Mouse (Mus musculus): ENCODE data around the gene Timm10b. TPM values are rescaled to one million over a fixed set of nuclear protein-coding genes. Genes with fewer than 3 reads are reported as not detected.
A peak's percentile ranks its signal among the peaks of the same experiment; 100 is the strongest.

Gene Timm10b
- 10 to 100 TPM; 60.1 to 69.7 (median 65.5) TPM for total RNA-seq (2022)

DNA sequence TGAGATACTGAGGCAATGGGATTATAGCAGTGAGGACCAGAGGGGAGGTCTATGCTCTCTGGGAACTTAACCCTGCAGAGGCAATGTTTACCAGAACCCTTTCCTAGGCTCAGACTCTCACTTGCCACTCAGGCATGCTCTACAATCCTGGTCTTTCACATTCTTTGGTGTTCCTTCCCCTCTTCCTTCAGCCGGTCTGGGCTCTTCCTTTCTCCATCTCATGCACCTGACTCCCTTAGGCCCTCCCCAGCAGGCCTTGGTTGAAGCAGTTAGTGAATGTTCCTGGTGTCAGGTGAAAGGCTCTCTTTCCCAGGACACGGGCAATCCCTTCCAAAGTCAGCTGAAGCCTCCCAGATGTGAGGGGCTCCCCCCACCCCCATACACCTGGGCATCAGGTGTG is at the start of gene Timm10b:
Gene Timm10b, plus strand, starts transcription at position 301 of the 400 bp plus-strand sequence.
- no peak for DNase-seq (ENCODE audit: low spot score in 2 of 2)

DNA sequence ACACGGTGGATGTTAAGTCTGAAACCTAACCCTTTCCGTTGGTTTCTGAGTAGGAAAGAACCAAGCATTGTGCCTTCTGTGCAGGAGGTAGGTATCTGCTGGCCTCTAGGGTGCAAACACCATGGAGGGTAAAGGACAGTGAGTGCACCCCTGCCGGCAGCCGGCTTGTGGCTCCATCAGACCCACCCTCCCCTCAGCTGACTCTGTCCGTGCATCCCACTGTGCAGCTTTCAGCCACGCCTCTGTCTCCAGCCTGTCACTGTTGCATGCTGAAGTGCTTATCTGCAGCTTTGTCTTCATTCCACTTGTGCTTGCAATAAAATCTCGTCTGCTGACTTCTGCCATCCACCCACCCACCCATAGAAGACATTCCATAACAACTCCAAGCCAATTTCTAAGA is 49.8 kb upstream of the Timm10b start:
- no peak for DNase-seq (ENCODE audit: low spot score in 2 of 2)

DNA sequence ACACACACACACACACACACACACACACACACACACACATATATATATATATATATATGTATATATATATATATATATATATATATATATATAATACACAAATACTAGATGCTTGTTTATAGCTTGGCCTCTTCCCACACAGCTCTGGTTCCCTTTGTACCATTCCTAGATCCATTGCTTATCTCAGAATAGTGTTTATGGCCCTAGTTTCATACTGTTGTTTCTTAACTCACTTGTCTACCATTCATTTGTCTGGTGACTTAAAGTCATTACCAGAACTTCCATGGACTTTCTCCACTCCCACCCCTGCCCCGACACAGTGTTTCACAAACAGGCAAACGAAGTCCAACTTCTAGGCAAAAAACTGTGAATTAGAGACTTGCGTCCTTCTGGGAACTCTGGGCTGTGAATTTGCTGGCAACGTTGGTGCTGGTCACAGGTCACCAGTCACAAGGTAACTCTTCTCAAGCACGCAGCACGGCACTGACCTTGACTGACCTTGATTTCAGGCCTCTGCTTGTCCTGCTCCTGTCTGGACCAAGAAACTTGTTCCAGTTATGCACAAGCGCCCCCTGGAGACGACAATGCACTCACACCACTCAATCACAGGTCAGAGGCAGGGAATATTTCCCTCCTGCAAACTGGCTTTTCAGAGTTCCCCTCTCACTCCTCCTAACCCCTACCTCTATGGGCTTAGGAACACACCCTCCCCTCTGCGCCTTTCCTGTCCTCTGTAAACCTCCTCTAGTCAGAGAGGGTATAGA is 36.8 kb upstream of the Timm10b start:
- DNase-seq (ENCODE audit: low spot score in 2 of 2) = peak; percentile 42 to 70

DNA sequence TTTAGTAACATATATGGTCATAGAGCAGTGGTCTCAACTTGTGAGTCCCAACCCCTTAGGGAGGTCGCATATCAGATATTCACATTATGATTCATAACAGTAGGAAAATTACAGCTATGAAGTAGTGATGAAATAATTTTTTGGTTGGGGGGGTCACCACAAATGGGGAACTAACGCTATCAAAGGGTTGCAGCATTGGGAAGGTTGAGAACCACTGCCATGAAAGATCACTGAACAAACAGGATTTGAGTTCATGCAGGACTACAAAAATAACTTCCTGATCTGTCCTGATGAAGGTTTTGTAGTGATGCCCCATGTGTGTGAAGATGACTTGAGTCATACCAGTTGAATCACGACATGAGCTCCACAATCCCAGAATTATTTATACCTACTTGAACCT is 31.4 kb upstream of the Timm10b start:
- no peak for DNase-seq (ENCODE audit: low spot score in 2 of 2)

DNA sequence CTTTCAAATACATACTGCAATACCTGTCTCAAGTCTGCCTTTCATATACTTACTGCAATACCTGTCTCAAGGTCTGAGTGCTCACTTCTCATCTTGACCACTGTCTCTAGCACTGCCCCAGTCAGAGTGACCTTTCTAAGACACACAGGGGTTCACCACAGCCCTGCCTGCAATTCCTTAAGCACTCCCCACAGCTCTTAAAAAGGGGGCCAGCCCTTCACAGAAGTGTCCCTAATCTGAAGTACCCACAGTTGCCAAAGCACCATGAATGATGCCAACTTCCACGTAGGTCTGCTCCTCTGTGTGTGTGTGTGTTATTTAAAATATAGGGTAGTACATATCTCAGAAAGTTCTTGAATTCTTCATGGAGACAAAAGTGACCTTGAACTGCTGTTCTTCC is 28.1 kb upstream of the Timm10b start:
- no peak for DNase-seq (ENCODE audit: low spot score in 2 of 2)

DNA sequence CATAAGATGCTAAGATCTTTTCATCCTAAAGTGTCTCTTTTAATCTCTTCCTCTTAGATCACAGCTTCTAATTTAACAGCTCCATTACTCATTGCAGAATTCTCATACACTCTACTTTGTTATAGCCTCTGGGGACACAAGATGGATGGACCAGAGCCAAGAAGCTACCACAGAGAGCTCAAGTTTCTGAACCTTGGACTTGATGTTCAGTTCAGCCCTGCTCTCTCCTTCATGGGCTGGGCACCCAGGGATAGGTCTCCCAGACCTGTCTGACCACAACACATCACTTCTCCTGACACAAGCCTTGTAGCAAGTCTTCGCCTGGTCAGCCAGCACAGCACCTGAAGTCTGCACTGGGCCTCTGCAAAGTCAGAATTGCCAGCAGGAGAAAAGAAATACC is 25.5 kb upstream of the Timm10b start:
- no peak for DNase-seq (ENCODE audit: low spot score in 2 of 2)

DNA sequence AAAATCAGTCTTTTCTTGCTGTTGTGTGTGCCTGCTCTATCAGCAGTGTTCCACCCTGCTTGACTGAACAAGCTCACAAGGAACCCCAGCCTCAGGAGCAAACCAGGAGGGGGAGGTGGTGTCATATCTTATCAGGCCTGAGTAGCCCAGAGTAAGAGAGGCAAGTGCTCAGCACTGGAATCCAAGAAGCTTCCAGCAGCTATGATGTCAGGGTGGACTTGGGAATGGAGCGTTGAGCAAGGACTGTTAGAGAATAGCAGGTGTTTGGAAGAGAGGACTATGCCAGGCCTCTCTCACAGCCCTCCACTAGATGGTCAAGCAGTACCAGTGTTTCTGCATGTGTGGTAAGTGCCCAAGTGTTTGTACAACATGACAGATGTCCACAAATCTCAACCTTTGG is 24.1 kb upstream of the Timm10b start:
- DNase-seq (ENCODE audit: low spot score in 2 of 2) = no peak

DNA sequence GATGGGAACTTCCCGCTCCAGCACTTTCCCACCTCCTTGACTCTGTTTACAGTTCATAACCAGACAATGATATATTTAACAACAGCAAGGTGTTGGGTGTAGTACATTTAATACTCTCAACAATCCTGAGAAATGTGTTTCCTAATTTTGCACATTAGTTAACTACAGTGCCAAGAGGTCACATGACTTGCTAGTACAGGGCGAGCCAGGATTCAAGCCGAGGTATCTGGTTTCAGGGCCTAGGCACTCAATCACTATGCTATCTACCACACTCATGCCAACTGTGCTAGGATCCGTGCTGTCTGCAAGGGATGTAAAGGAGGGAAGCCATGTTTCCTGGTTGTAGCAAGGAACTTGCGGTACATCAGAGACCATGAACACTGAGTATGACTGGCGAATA is 23.3 kb upstream of the Timm10b start:
- DNase-seq (ENCODE audit: low spot score in 2 of 2) = no peak

DNA sequence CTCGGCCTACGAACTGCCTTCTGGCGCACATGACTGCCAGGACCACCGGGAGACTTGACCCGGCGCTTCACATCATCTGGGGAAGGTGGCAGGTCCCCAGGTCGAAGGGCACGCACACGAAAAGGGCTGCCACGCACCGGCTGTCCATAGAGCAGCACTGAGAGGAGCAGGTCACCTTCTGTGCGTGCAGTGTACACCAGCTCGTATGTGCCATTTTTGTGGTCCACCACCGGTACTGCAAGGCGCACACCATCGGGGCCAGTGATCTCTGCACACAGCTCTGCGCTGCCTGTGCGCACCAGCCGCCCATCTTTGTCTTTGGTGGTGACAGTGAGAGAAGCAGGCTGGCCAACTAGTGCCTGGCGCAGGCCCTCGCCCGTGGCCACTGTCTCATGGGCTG is 22.0 kb upstream of the Timm10b start:
- no peak for DNase-seq (ENCODE audit: low spot score in 2 of 2)

DNA sequence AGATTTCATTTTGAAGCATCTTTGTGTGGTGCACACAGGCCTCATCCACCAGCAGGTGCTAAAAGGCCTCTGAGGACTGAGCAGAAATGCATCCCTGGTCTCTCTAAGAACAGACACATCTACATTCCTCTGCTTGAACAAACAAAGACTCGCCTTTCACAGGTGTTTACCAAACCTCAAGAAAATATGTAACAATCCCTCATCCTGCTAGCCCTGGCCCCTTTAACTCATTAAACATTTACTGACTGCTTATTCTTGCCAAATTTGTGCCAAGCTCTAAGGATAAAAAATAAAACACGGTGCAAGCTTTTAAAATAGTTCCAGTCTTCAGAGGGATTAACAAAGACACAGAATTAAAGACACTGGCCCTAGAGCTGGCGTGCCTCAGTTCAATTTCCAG is 20.2 kb upstream of the Timm10b start:
- no peak for DNase-seq (ENCODE audit: low spot score in 2 of 2)

DNA sequence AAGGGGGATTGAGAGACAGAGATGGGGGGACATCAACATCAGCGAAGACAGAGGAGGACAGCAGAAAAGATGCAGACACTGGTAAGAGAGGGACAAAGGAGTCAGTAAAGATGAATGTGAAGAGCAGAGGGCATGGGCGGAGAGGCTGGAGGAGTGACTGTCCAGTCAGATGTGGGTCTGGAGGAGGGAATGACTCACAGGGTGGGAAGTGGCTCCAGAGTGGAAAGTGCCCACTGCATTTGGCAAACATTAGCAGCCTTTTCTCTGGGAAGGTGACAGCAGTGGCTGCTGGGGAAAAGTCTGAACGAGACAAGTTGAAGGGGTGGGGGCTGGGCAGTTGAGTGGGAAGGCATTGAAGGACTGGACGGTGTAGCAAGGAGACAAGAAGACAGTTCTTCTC is 18.8 kb upstream of the Timm10b start:
- DNase-seq (ENCODE audit: low spot score in 2 of 2) = no peak

DNA sequence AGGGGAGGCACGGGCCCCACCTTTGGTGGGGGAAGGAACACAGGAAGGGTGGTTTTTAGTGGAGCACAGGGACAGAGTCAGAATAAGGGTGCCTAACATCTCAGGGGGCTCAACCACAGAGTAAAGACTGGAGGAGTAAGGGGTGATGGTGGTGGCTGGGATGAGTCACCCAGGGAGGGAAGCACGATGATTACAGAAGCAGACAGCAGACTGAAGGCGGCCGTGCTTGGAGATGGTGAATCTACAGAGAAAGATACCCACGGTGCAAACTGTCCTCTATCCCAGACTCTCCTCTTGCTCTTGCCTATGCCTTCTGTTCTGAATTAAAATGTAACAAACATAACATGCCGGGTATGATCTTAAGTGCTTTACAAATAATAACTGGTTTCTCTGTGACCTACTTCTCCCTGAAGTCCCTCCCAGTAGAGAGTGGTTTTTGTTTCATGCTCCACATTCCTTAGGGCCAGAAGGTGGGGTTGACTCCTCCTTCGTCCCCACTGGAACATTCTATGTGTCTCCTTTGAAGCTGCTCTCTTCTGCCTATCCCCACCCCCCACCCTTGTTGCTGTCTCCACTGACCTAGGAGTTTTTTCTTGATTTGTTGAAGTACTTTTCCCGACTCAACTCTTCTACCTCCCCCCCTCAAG is 18.1 kb upstream of the Timm10b start:
- no peak for DNase-seq (ENCODE audit: low spot score in 2 of 2)

DNA sequence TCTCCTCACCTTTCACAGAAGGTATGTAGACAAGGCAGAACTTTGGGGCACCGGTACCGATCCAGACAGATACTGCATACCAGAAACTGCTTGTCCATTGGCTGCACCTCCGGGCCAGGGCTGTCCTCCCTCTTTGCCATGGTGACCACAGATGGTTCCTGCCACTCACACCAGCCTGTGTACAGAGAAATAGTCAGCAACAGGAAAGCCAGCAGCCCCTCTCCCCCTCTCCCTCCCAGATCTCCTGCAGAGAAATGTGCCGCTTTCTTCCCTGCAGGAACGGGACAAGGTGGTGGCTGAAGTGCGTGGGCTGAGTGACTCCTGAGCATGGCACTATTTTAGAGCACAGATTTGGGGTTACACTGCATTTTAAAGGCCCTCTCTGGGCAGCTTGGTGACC is 14.5 kb upstream of the Timm10b start:
- no peak for DNase-seq (ENCODE audit: low spot score in 2 of 2)

DNA sequence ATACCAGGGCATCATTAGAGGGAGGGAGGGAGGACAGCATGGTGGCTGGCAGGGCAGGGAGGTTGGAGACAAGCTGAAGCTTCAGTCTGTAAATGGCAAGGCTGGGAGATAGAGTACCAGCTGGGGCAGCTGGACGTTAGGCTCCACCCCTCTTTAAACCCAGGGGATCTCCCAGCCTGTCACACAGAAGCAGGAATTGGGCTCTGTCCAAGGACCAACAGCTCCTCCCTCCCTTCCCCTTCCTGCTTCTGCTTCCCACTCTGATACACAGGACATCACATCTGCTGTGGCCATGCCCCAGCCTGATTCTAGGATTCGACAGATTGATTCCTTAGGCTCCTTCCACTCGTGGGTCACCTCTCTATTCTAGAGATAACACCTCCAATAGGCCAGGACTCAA is 11.2 kb upstream of the Timm10b start:
- peak; percentile 49 to 62 for DNase-seq (ENCODE audit: low spot score in 2 of 2)

DNA sequence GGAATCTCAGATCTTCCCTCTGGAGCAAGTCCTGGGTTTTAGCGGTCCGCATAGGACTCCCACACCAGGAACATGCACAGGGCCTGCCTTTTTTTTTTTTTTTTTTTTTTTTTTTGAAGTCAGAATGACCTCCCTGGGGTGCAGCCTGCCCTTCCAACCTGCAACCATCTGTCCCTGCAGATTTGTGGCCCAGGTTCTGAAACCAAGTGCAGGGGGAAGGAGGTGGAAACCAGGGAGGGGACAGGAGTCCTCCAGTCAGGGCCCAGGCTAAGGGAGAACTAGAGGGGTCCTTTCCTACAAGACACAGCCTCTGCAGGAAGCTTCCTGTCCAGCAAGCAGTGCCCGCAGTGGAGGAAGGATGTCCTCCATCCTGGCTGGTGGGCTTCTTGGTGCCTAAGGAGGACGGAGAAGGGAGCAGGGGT is 7.3 kb upstream of the Timm10b start:
- DNase-seq (ENCODE audit: low spot score in 2 of 2) = no peak

DNA sequence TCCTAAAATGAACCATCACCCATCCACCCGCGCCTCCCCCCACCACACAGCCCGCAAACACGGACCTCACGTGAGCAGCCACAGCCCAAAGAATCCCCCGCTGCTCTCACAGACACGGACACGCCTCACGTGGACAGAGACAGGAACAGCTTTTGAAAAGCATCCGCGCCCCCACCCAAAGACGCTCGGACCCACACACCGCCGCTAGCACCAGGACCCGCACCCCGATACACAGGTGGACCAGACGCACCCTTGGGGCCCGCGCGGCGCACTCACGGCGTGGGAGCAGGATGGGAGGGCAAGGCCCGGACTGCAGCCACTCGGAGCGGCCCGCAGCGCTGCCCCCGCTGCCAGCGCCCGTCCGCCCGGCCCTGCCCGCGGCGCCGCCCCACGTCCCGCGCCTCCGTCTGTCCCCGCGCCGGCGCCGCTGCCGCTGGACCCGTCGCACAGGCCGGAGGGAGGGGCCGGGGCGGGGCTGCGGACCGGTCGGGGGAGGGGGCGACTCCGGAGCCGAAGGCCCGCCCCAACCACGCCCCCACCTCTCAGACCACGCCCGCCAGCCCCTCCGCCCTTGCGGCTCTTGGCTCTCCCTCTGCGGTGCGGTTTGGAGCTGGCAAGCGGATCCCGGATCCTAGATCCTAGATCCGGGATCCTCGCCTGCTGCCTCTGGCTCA is 6.6 kb upstream of the Timm10b start, which contains the start of gene Trim3:
Gene Trim3, minus strand, starts transcription at position 445 of the 674 bp plus-strand sequence.
- DNase-seq (ENCODE audit: low spot score in 2 of 2) = peak; percentile 86 to 88

DNA sequence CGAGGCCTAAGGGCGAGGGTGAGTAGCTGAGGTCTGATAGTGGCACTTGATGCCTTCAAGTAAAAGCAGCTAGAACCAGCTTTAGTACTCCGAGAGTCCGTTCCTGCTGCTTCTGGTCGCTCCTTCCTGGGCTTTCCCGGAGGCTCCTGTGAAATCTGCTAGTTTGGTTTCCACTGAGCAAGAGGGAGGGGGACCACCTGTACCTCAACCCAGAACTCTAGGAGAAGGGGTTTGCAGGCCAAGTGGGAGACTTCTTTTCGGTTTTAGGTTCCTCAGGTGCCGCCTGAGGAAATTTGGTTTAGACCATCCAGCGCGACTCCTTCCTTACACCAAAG is 6.1 kb upstream of the Timm10b start:
- no peak for DNase-seq (ENCODE audit: low spot score in 2 of 2)

DNA sequence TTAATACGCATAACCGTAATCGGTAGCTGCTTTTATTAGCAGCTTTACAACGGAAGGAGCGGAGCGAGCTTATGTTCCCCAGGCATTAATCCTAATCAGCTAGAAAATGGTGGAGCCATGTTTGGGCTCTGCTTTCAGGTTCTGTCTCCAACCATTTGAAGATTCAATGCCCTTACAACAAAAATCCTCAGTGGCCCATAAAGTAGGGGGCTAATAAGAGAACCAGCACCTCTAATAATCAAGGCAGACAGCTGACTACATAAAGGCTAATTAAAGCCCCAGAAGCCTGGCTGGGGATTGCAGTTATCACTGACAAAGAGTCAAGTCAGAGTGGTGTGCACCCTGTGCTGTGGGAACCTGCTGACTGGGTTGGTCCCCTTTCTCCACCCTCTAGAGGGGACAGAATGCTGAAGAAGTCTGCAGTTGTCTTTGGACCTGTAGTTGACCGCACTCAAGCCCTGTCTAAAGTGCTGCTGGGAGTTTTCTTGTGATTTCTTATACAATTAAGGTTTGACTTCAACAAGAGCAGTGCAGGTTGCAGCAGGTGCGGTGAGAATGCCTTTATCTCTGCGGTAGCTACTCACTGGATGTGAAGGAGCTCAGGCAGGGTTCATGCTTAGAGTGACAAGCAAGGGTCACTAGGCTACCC is 5.5 kb upstream of the Timm10b start:
- DNase-seq (ENCODE audit: low spot score in 2 of 2) = no peak

DNA sequence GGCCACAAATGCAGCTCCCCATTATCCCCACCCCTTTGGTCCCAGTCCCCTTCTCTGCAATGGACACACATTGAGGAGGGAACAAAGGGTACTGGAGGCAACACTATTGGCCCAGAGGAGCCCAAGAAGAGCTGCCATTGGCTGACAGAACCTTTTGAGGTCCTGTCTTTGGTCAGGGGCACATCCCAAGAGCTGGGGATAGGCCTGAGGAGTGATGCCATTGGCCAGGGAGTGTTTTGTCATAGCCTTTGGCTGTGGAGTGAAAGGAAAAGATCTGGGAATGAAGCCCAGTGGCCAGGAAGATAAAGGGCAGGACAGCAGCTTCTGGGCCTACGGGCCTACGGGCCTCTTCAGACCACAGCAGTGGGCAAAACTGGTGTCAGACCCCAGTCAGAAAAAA is 4.1 kb upstream of the Timm10b start:
- no peak for DNase-seq (ENCODE audit: low spot score in 2 of 2)

DNA sequence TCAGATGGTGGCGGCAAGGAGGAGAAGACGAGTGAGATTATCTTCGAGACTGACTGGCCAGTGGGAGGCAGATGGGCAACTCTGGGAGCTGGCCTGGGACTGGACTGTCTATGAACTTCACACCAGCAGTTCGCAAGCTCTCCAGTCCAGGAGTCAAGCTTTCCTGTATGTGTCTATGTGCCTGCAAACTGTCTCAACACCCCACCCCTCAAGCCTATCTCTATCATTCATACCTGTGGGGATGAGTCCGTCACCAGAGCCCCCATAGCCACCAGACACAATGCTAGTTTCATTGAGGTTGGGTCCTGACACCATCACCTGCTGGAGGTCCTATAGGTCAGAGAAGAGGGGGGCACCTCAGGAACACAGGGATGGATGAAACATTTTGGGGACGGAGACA is 1.1 kb upstream of the Timm10b start:
- DNase-seq (ENCODE audit: low spot score in 2 of 2) = no peak

DNA sequence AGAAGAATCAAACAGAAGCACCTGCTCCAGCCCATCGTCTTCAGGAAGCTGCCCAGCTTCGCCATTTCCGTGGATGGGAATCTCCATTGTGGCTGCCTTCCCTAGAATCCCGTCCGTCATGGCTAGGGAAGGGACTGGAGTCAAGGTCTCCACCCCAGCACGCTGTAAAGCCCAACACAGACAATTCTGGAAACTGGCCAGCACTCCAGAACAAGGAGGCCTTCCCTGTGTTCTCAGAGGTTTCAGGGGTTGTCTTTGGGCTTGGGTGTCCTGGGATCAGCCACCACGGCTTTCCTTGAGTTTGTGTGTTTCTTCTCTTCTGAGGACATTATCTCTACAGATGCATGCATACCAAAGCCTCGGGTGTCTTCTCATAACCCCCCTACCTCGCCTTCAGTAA is 552 bp upstream of the Timm10b start:
- no peak for DNase-seq (ENCODE audit: low spot score in 2 of 2)

DNA sequence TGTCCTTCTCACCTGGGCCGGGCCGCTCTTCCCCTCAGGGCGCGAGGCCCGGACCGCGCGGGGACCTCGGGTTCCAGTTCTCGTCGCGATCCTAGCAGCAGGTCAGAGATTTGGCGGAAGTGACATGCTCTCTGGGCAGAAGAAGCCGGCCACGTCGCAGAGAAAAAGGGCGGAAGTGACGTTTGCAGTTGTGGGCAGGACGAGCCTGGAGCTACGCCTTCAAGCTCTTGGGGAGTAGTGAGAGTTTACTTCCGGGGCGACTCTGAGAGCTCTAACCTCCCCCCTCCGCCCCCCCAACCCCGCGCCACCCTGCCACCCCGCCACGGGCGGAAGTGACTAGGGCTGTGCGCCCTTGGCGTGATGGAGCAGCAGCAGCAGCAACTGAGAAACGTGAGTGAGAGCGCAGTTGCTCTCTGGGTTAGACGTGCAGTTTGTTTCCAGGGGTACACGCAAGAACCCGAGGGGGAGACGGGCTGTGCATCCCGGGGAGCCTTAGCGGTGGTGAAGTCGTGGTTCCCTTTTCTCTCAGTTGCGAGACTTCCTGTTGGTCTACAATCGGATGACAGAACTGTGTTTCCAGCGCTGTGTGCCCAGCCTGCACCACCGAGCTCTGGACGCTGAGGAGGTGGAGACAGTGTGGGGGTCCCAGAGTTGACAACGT is 507 bp downstream of the Timm10b start, which contains the start of the genes Arfip2 and Gm45799:
Gene Arfip2, minus strand, starts transcription at position 184 of the 661 bp plus-strand sequence.
Gene Gm45799, plus strand, starts transcription at position 320 of the 661 bp plus-strand sequence.
- peak; percentile 97 to 98 for DNase-seq (ENCODE audit: low spot score in 2 of 2)
